Mouse (Mus musculus): ENCODE measurements around the gene Nr2f6.

Nr2f6 gene

DNA sequence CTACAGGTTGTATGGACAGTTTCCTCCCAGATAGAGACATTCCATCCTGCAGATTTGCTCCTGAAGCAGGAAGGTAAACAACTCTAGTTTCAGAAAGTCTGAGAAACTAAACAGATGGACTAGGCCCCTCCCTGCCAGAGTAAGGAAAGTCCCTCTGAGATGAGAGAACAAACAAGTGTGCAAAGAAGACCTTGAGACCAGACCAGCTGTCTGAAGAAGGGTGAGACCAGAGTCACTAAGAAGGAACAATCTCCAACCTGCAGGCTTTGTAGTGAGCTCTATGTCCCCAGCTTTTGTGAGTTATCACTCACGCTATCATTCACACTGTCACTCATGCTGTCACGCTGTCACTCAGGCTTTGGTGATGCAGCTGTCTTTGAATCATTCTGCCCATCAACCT, 9.9 kb upstream of the Nr2f6 start:
- DNase-seq (ENCODE audit: low spot score), result no peak

DNA sequence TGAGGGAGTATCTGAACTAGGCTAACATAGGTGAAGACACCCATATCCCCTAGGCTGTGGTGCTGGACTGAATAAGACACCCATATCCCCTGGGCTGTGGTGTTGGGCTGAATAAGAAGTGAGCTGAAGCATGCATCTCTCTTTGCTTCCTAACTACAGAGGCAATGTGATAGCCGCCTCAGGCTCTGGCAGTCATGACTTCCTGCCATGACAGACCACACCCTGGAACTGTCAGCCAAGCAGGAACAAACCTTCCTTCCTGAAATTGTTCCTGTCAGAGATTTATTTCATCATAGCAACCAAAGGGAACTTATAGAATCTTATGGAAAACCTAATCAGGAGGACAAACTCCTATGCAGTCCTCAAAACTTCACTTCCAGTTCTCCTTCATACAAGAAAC, 6.5 kb upstream of the Nr2f6 start:
- DNase-seq (ENCODE audit: low spot score), result no peak

DNA sequence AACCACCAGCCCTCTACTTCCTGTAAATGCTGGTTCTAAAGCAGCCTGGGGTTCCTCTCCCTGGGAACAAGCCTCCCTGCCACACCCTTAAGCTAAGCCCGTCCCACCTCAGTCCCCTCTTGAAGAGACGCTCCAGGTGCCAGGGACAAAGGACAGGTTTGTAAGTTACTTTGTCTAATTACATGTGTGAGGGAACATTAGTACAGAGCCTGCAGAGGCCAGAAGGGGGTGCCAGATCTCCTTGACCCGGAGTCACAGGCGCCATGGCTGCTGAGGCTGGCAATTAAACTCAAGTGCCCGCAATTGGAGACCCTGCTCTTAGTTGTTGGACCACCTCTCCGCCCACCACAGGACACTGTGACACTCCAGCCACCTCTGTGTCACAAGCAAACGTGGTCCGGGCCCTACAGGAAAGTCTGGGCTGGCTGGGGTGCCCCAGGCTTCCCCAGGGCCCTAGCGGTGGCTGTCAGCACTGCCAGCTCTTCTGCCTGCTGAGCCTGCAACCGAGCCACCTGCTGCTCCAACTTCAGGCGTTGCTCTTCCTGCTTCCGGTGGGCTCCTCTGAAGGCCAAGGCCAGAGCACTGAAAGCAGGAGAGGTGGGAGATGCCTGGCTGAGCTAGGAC, 3.6 kb upstream of the Nr2f6 start:
- no peak for DNase-seq (ENCODE audit: low spot score)

DNA sequence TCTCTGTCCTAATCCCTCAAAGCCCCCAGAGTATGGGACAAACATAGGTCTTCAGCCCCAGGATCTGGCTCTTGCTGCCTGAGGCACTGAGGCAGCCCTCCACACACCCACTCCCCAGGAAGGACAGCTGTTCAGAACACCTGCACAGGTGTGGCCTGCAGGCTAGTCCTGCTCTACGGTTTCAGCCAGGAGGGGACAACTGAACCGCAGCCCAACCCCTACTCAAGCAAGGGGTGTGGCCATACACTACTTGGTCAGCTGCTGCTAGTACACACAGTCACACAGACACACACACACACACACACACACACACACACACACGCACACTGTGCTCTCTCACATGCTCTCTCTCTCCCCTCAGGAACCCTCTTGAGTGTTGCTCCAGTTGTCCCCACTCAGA, 2.1 kb upstream of the Nr2f6 start:
- no peak for DNase-seq (ENCODE audit: low spot score)

DNA sequence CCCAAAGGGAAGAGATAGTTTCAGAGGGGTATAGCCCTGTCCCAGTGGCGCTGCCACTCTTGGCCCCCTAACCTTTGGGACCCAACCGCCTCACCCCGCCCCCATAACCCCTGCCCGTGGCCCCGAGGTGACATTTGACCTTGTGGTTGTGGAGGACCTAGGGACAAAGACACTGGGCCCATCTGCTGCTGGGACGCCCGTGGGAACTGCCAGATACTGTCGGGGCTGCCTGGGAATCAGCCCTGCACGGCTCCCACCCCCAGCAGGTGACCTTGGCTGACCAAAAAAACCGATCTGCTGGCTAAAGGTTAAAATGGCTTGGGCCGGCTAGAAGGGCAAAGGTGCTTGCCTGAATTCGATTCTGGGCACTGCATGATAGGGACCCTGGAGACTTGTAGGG, 1.6 kb upstream of the Nr2f6 start:
- DNase-seq (ENCODE audit: low spot score), result no peak

DNA sequence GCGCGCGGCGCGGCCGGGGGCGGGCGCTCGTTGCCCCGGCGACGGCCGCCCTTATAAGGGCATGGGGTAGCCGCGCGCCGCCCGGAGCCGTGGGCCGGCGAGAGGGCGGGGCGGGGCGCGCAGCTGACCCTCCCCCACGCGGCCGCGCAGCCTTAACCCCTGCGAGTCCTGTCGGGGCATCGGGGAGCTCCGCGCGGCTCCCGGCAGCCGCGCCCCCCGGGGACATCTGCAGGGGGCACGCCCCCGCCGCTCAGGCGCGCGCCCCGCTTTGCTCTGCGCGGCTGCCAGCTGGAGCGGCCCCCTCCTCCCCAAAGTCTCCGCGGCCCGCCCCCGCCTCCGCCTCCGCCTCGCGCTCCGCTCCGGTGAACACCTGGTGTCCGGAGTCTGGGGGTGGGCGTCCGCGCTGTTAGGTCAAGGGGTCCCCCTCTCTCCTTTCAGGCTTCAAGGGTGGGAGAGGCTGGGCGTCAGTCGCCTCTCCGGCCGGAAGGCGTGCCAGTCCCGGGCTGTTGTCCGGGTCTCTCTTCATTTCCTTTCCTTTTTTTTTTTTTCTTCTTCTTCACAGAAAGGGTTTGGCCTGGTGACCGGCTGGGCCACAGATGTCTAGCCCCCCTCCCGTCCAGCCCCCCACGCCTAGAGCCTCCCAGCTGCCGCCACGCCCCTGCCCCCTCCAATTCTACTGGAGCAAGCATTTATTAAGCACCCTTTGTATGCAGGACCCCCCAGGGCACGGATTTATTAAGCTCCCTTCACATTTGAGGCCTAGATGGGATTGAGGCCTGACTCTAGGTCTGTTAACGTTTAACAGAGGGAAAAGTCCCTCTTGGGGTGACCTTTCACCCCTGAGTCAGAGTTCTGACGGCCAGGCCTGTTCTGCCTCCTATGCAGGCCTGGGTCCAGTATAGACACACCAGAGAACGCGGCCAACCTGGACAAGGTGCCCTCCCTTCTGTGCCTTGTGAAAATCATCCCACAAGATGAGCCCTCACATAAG, 506 bp upstream of the Nr2f6 start:
- peak; percentile 83 for DNase-seq (ENCODE audit: low spot score)

DNA sequence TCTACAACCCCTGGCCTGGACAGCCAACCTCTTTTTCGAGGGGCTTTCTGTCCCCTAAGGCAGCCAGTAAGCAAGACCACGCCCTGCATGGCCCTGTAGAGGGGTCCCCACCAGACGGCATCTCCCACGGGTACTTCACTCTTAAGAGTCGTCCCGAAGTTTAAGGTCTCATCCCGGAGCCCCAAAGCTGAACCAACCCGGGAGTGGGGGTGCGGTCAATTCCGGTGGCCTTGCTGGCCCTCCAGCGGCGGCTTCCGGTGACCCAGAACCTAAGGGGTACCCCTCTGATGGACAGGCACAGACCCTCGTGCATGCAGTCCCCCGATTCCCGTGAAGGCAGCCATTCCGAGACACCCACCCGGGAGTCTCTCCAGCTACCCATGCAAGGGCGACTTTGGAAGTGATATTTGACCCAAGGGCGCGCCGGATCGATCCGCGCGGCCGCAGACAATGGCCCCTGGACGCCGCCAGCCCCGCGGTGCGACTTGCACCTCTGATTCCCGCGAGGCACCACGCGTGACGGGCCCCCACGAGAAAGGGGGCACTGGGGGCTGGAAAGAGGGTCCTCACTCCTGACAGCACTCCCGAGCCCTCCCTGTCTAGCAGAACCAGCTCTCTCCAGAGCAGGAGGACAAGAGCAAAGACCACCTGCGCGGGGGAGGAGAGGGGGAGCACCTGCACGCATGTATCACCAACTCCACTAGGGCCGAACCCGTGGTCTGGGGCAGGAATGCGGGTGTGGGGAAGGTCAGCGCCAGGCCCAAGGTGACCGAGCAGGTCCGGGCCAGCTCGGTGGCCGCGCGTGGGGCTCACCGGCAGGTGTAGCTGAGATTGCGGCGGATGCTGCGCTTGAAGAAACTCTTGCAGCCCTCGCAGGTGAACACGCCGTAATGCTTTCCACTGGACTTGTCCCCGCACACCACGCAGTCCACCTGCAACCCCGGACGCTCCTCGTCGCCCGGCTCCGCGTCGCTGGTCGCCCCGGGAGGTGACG, 1.3 kb downstream of the Nr2f6 start:
- DNase-seq (ENCODE audit: low spot score), result no peak

DNA sequence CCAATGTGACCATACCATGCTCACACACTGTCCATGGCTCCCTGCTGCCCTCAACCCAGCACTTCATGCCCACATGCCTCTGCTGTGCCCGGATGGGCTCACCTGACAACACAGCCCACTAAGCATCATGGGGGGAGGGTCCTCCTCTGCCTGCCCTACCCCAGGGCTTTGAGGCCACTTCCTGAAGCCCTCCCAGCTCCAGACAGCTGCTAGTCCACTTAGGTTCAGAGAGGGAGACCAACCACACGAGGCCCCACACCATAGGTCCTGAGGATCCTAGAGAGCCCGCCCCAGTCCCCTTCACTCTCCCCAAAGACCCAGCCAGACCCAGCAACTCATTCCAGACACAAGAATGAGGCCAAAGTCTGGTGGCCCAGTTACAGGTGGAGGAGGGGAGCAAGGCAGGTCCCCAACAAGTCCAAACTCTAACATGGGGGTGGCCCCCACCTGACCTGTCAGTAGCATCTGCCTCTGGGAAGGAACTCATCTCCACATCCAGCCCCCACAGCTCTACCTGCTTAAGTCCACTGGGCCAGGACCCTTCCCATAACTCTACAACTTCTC, 2.2 kb downstream of the Nr2f6 start:
- no peak for DNase-seq (ENCODE audit: low spot score)

DNA sequence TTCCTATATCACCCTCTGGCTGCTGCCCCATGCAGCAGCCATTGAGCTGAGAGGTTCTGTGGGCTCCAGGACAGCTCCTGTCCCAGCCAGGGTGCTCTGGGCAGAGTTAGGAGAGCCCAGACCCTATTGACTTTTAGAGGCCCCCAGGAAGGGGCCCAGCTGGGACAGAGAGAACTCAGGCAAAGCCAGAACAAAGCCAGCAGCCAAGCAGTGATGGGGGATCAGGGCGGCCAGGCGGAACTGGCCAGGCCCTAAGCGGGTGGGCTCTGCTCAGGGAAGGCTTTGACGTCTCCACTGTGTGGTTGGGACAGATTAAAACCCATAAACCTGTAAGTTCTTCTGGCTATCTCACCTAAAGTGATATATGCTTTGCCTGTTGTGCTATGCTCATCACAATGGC, 2.8 kb downstream of the Nr2f6 start:
- no peak for DNase-seq (ENCODE audit: low spot score)

DNA sequence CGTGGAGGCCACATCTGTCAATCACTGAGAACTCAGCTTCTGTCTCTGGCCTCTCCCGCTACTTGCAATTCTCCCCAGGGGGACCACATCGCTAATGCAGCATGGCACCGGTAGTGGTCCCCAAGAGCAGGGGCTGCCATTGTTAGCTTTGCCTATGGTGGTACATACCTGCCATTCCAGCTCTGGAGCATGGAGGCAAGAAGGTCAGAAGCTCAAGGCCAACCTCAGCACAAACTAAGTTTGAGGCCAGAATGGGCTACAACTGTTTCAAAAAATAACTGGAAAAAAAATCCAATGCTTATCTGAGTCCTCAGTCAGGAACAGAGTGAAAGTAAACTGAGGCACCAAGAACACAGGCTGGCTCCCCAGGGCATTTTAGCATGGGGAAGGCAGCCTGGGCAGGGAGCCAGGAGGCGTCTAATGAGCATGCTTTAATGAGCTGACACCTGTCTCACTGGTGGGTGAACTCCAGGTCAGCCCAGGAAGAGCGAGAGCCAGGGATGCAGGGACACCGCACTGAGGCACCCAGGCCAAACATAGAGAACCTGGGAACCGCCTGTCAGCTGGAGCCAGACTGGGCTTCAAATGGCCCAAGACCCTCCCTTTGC, 5.2 kb downstream of the Nr2f6 start:
- peak; percentile 37 for DNase-seq (ENCODE audit: low spot score)

DNA sequence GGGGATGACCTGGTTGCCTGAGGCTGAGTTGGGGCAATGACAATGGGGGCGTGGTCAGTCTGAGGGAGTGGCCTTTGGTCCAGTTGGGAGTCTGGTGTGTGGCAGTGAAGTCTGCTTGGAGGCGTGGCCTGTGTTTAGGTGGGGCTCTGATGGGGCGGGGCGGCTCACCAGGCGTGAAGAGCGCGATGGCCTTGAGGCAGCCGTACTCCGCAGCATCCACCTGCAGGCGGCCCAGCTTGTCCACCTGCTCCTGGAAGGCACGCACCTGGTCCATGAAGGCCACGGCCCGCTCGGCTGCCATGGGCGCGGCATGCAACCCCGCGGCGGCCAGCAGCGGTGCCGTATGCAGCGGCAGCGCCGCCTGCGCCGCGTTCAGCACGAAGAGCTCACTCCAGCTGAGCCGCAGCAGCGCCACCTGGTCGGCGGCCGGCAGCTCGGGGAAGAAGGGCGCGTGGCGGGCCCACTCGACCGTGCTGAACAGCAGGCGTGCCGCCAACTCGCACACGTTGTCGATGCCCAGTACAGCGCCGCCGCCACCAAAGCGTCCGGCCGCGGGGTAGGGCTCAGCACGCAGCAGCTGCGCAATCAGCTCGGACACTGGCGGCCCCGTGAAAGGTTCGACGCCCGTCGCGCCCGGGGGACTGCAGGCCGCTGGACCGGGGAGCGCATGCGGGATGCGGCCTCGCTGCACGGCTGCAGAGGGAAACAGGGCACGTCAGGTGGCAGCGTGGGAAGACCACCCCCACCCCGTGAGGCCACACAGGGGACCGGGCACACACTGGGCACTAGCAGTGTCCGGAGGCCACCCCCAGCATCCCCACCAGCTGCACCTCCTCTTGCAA, 6.0 kb downstream of the Nr2f6 start:
- peak; percentile 75 for DNase-seq (ENCODE audit: low spot score)

DNA sequence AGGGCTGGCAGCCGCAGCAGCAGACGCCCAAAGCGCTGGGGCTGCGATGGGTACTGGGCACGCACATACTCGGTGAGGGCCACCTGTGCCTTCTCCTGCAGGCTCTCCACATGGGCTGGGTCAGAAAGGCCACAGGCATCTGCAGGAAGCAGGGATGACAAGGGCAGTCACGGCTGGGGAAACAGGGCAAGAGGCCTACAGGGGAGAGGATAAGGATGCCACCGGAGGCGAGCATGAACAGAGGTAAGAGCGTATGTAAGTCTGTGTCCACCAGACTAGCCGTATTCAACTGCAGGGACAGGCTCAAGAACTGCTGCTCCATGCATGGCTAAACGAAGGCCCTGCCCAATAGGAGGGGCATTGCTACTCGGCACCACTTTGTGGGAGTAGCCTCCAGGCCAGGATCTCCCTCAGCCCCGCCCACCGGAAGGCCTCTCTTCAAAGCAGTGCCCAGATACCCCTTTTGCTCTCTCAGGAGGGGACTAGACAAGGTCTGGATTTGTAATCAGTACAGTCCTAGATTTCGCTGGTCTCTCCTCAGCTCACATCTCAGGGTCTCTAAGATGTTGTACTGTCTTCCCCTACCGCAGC, 7.0 kb downstream of the Nr2f6 start:
- DNase-seq (ENCODE audit: low spot score), result no peak

DNA sequence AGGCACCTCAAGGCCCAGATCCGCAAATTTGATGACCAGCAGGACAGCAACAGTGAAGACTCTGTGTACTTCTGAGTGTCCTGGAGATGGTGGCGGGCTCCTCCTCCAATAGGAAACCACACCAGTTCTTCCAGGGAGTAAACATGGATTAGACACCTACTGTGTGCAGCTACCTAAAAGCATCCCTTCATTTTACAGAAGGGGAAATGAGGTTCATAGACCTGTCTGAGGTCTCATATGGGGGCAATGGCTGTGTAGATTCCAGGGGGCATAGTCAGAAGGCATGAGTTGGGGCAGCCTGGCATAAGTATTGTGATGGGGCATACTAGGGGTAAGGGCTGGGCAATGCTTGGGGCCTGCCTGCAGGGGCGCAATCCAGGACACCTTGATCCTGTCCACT, 8.8 kb downstream of the Nr2f6 start:
- DNase-seq (ENCODE audit: low spot score), result no peak

DNA sequence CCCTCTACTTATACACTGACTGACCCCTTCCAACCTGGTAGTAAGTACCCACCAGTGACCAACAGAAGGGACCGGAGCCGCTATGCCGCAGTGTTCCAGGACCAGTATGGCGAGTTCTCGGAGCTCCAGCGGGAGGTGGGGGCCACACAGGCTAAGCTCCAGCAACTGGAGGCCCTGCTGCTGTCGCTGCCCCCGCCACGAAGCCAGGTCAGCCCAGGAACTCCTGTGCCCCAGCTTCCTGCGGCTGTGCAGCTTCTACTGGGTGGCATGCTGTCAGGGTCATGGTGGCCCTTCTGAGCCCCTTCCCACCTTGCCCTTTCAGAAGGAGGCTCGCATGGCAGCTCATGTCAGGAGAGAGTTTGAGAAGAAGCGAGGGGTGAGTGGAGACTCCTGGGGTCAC, 9.3 kb downstream of the Nr2f6 start:
- DNase-seq (ENCODE audit: low spot score), result no peak

DNA sequence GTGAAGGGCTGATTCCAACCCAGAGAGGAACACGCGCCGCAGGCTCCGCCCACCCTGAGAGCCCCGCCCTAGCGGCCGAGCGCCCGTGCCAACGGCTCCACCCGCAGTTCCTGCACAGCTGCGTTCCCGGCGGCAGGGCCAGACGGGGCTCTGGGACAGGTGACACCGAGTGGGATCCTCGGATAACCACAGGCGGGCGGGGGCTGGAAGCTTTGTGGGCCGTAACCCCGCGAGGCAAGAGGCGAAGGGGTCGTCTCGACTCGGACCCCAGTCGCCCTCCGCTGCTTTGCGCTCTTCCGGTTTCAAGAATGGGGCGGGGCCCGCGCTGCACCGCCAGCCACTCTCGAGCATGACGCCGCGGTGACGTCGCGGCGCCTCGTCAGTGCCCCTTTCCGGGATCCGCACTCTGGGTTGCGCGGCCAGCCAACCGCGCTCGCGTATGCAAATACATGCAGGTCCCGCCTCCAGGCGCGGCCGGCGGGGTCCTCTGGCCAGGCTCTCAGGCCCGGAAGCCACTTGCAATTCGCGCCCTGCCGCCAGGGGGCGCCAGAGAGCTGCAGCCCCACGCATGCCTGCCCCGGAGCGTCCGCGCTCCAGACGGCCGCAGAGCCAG, 10.4 kb downstream of the Nr2f6 start, which contains the start of gene Ocel1:
Ocel1 (plus strand) TSS at position 63 of the 613 bp plus-strand sequence.
- peak; percentile 97 for DNase-seq (ENCODE audit: low spot score)

DNA sequence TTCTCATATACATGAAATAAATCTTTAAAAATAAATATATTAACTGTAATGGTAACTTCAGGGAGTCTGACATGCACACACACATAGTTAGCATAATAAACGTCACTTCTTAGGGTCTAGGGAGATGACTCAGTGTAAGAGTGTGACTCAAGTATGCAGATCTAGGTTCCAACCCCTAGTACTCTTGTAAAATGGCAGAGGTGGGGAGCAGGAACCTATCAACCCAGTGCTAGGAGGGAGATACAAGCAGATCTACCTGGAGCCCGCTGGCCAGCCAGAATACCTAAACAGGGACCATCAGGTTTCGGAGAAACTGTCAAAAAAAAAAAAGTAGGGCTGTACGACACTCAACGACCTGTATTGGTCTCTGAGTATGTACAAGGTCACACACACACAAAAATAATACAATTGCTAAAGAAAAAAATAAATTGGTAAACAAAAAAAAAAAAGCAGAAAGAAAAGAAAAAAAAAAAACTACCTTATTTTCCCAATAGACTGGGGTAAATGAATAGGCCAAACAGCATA, 11.0 kb downstream of the Nr2f6 start:
- DNase-seq (ENCODE audit: low spot score), result no peak

DNA sequence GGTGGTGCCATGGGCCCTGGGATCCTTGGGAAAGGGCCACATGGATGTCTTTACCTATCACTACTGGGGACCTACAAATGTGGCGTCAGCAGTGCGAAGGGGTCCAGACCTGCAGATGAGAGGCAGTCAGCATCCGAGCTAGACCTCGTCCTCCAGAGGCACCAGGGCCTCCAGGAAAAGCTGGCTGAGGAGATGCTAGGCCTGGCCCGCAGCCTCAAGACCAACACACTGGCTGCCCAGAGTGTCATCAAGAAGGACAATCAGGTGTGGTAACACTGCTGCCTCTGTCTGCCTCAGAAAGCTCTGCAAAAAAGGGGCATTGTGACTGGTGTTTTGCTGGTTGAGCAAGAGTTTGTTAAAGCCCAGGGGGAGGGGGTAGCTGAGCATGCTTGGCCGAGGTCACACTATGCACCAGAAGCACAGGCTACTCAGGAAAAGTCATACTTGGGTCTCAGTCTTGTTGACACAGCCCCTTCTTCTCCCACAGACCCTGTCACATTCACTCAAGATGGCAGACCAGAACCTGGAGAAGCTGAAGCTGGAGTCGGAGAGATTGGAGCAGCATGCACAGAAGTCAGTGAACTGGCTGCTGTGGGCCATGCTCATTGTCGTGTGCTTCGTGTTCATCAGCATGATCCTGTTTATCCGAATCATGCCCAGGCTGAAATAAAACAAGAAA, 12.6 kb downstream of the Nr2f6 start:
- DNase-seq (ENCODE audit: low spot score), result no peak

DNA sequence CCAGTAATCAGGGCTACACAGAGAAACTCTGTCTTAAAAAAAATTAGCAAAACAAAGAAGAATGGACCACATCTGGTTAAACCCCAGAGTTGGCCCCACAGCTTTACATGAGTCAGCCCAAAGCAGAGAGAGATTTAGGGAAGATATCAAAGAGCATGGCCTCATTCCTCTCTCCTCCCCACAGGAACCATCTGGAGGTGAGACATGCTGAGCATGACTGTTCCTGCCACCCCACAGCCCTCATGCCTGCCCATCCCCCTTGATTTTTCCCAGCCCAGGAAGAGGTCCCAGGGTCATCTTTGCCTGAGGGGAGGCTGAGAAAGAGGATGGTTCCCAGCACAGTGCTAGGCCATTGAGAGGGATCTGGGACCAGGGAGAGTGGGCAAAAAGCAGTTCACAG, 13.4 kb downstream of the Nr2f6 start:
- no peak for DNase-seq (ENCODE audit: low spot score)
